Mouse (Mus musculus): ENCODE results near the gene Nav3.

Nav3 gene

GRCm38 (mm10) chr10:109904841-109905240 lies 551.2 kb downstream of the Nav3 start:
- no peak for DNase-seq

GRCm38 (mm10) chr10:109903701-109904555 lies 552.1 kb downstream of the Nav3 start:
- peak; percentile 25 to 47 for DNase-seq

- no peak for DNase-seq
These were observed 552.8 kb downstream of the Nav3 start for GRCm38 (mm10) chr10:109903241-109903640.

DNA sequence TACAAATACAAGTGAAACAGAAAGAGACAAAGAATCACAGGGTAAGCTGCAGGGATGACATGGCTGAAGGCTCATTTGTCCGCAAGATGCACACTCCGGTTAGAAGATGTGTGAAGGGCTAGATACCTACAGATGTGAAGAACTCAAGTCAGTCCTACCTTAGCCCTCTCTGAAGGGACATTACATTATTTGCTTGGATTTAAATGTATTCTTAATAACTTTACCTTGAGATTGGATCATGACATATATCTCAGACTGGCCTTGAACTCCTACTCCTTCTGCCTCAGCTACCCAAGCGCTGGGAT lies 566.9 kb downstream of the Nav3 start:
- no peak for DNase-seq

GRCm38 (mm10) chr10:109888355-109889170 lies 567.4 kb downstream of the Nav3 start:
- DNase-seq = no peak

GRCm38 (mm10) chr10:109887160-109887559 lies 568.8 kb downstream of the Nav3 start:
- no peak for DNase-seq

DNA sequence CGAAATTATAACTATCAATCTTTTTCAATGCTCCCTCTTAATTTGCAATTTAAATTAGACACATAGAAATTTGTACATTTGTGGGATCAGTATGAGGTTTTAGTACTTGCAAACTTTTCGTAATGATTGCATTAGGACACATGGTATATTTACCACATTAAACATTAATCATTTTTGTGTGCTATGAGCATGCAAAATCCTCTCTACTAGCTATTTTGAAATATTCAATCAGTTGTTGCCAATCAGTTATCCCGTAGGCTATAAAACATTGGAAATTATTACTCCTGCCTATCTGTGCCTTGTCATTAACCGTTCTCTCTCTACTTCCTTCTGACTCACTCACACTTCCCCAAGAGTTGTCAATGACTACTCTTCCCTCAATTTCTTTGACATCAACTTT lies 579.9 kb downstream of the Nav3 start:
- DNase-seq = no peak

DNA sequence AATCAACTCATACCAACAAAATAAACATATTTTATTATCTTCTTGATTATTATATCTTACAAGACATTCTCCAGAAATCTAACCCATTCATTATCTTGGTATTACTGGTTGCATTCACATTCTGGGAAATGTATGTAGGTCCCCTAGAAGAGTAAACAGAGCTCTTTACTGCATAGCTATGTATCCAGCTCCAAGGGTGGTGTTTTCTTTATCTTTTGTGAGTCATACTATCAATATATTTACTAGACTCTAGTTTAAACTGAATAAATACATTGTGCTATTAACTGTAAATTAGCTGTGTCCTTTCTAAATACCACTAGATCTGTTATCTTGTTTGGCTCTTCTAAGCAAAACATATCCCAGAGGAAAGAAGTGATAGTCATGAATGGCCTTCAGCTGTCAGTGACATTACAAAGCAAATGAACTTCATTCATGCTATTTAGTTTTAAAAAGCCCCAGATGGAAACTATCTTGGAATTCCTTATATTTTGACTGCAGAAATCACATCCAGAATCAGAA lies 580.6 kb downstream of the Nav3 start:
- DNase-seq = no peak

DNA sequence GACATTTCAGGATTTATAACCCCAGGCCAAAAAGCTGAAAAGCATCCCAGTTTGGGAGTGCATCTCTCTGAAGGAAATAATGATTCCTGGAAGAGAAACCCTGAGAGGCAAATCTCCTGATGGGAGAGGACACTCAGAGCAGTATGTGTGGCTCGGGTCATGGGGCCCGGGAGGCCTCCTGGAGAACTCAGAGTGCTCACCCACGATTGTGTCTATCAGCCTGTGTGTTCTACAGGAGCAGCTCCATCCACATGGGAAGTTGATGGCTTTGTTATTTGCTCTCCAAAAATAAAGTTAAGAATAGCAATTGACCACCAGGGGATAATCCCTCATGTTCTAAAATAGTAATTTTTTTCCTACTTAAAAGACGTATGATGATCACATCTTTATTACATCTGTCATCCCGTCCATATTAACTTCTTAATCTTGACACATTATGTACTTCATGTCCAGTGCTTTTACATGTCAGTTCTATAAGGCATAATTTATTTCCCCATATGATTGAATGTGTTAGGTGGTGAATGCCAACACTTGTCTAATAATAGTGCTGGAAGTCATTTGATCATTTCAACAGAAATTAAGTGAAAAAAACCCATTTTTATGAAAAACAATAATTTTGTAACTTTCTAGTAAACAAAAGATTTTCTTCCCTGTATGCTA lies 581.2 kb downstream of the Nav3 start:
- DNase-seq = peak in 1 of 2 experiments; percentile 32

DNA sequence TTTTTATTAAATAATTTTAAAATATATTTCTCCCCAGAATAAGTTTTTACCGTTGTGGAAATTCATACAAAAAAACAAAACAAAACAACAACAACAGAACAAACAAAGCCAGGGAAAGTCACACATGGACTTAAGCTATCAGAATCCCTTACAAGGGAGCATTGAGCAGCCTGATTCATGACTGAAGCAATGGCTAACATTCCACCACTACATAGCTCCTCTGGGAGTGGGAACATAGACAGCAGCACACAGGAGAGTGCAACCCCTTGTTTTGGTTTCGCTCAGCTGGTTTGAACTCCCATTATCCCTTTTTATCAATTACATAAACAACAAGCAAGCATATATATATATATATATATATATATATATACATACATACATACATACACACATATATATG lies 589.9 kb downstream of the Nav3 start:
- no peak for DNase-seq

DNA sequence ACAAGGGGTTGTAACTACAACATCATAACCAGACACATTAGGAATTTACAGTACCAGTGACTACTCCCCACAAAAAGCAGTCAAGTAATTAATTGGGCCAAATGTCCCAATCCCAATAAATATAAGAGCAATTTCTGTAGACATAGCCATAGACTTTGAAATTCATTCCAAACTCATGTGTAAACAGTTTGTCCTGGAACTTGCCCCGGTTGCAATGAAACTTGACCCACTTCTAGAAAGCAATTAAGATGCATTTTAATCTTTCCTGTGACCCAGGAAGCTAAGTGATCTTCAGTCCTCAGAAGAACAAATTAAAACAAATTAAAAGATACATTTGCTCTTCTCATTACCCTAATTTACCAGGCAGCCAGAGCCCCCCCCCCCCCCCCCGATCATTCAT lies 590.6 kb downstream of the Nav3 start:
- no peak for DNase-seq

- DNase-seq = peak; percentile 46 to 56
These were observed 591.3 kb downstream of the Nav3 start for GRCm38 (mm10) chr10:109864708-109865107.

DNA sequence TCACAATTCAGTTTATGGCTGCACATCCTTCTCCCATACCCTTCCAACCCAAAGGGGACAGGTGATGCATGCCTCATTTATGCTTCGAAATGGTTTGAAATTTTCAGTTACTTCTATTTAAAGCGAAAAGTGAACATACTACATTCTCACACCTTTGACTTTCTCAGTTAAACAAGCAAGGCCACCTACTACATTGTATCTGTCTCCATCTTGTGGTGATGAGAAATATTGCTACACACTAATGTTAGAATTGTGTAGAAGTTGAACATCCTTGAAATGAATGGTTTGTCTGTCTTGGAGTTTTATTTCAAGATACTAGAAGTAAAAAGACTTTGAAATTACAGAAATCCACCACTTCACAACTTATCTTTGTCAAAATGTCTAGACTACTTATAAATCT lies 594.7 kb downstream of the Nav3 start:
- DNase-seq = no peak

DNA sequence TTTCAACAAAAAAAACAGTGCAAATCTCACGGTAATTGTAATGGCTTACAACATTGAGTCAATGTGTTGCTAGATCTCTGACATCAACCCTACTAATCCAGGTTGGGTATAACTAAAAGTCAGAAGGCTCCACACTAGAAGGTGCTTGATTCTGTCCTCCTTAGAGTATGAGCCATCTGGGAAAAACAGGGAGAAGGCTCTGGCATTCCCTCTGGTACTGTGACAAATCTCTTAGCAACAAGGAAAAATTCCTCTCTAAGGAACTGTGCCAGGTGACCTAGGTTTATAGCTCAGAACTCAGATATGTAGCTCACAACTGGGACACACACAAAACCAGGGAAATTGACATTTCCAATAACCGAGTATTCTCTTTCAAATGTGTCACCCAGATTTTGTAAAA lies 597.4 kb downstream of the Nav3 start:
- no peak for DNase-seq

GRCm38 (mm10) chr10:109852392-109852791 lies 603.6 kb downstream of the Nav3 start:
- DNase-seq = peak; percentile 64 to 73

- no peak for DNase-seq
These were observed 608.4 kb downstream of the Nav3 start for GRCm38 (mm10) chr10:109847631-109848030.

- DNase-seq = no peak
These were observed 612.3 kb downstream of the Nav3 start for GRCm38 (mm10) chr10:109843661-109844060.

- DNase-seq = no peak
These were observed 623.2 kb downstream of the Nav3 start for GRCm38 (mm10) chr10:109832768-109833291.

- DNase-seq = peak; percentile 11 to 25
These were observed 649.1 kb downstream of the Nav3 start for GRCm38 (mm10) chr10:109806782-109807493.

GRCm38 (mm10) chr10:109803441-109803840 lies 652.6 kb downstream of the Nav3 start:
- DNase-seq = no peak

DNA sequence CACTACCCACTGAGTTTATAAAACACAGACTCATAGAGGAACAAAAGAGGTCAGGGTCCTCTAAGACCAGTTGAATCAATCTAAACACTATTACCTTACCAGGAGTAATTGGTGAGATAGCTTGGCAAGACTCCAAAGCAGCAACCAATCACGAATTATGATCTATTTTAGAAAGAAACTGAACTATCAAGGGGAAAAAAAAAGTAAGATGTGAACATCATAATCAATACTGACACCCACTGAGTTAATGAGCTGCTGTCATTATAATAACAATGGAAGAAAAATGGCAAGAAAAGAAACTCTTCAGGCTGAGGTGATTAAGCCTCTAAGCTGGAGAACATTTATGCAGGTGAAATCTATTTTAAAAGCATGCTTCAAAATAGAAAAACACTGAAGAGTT lies 653.8 kb downstream of the Nav3 start:
- no peak for DNase-seq

- no peak for DNase-seq
These were observed 656.8 kb downstream of the Nav3 start for GRCm38 (mm10) chr10:109799246-109799645.

Data from kidney, postnatal 4 days (tissue).